Mouse (Mus musculus) adrenal gland, adult (tissue): ENCODE data around the gene Ptx3.

Source experiments
- DNase-seq, 2 experiments: peaks; one replicate each; pipeline ENCODE4 v3.0.0; 2022 to 2023; ENCODE audit warnings: low spot score in 1 of 2; ENCODE audit not compliant: inconsistent age in 2 of 2

Gene Ptx3

DNA sequence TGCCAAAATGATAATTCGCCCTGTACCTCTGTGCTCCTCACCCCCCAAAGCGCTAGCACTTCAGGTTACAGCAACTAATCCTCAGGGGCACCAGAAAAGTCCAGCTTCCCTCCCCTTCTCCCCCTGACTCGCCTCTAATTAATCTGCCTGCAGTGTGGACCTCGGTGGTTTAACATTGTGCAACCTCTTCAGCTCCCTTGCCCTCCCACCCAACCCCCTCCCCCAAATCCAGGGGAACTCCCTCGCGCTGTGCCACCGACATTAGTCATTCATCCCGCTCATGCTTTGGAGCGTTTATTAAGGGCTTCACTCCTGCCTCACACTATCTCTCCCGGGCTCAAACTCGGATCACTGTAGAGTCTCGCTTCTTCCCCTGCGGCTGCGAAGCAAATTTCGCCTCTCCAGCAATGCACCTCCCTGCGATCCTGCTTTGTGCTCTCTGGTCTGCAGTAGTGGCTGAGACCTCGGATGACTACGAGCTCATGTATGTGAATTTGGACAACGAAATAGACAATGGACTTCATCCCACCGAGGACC is at the start of gene Ptx3:
Gene Ptx3, plus strand, starts transcription at position 256 of the 537 bp plus-strand sequence.
- no peak for DNase-seq

GRCm38 (mm10) chr3:66172907-66173306 is 46.8 kb upstream of the Ptx3 start:
- no peak for DNase-seq

GRCm38 (mm10) chr3:66179647-66180046 is 40.1 kb upstream of the Ptx3 start:
- DNase-seq = peak in 1 of 2 experiments; percentile 36

GRCm38 (mm10) chr3:66193910-66194562 is 25.7 kb upstream of the Ptx3 start:
- no peak for DNase-seq

DNA sequence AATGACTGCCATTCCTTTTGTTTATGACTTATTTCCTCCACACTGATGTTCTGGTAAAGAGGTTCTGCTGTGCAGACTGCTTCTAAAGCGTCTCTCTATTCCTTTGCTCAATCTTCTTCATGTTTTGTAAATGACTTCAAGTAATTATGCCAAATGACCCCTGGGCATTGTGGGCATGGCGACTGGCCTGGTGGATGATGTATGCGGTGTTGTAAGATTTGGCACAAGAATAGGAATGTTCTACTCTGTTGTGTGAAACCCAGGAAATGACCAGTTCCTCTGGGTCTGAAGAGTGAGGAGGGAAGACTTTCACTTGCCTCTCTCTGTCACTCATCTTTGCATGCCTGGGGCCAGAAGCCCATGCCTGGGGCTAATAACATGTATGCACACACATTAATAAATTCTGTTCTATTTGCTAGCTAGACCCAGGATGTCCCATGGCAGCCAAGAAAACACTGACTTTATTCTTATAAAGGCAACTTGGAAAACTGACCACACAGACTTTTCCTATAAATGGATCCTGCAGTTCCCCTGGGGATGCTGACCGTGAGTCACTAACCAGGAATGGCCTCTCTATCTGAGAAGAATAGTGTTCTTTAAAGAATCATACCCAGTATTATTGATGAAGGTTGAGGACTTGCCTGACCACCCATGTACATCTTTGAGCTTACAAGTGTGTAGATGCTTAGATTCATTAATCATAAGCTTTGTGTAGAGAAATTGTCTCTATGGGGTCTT is 10.7 kb upstream of the Ptx3 start:
- DNase-seq = peak in 1 of 2 experiments; percentile 33

DNA sequence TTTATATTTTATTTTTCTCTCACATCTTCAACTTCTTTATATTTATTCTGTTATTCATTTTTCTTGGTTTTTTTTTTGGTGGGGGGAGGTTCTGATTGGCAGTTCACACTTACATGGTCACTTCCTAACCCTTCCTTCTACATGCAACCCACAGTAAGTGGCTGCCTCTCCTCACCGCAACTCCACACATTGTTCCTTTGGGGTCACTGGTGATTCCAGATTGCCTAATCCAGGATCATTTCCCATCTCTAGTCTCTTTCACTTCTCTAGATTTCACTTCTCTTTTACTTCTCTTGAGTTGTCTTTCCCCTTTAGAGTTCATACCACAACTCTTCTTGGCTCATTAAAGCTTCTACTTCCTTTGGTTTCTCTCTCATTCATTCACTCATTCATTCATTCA is 6.2 kb upstream of the Ptx3 start:
- no peak for DNase-seq

- no peak for DNase-seq
These were observed 4.0 kb upstream of the Ptx3 start for GRCm38 (mm10) chr3:66215759-66216158.

DNA sequence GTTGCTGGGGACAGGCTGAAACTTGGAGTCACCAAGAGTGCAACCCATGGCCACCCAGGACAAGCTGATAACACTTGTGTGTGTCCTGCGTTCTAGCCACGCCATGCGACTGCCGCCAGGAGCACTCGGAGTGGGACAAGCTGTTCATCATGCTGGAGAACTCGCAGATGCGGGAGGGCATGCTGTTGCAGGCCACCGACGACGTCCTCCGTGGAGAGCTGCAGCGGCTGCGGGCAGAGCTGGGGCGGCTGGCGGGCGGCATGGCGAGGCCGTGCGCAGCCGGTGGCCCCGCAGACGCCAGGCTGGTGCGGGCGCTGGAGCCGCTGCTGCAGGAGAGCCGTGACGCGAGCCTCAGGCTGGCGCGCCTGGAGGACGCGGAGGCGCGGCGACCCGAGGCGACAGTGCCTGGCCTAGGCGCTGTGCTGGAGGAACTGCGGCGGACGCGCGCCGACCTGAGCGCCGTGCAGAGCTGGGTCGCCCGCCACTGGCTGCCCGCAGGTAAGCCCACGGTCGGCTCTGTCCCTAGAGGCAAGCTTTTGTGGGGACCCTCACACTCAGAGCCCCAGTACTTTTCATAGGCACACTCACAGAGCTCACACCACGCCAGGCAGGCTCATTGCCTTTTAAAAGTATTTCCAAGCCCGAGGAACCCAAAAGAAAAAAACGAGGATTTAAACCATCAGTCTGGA is 988 bp downstream of the Ptx3 start:
- peak; percentile 24 to 74 for DNase-seq

DNA sequence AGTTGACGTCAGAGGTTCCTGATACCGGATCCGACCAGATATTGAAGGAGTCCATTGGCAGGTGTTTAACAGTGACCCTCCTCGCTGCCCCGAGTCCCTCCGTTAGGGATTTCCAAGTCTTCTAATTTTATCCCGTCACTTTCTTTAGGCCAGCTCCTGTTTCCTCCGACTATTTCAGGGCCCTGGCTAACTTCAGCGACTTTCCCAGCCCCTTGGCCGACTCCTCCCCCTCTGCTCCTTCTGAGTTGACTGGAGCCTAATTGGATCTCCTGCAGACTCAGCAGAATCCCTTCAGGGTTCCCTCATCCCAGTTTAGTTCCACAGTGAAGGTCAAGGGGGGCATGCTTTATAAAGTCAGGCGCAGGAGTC is 1.5 kb downstream of the Ptx3 start:
- DNase-seq = peak in 1 of 2 experiments; percentile 24

- no peak for DNase-seq
These were observed 5.3 kb downstream of the Ptx3 start for GRCm38 (mm10) chr3:66224931-66225537.

DNA sequence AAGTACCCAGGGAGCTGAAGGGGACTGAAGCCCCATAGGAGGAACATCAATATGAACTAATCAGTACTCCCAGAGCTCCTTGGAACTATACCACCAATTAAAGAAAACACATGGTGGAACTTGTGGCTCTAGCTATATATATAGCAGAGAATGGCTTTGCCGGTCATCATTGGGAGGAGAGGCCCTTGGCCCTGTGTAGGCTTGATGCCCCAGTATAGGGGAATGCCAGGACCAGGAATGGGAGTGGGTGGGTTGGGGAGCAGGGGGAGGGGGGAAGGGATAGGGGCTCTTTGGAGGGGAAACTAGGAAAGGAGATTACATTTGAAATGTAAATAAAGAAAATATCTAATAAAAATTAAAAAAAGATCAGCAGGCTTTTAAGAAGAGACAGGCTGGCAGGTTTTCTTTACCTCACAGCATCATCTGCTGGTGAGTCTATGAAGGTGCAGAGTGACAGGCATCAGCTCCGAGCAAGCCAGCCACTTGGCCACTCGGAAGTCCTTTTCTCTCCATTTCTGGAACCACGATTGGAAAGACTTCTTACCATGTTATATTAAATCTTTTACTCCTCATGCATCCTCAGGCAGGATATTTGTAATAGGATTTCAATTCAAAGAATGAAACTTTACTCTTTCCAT is 16.6 kb downstream of the Ptx3 start:
- DNase-seq = peak in 1 of 2 experiments; percentile 46

GRCm38 (mm10) chr3:66240476-66240875 is 20.8 kb downstream of the Ptx3 start:
- DNase-seq = peak; percentile 37 to 72

GRCm38 (mm10) chr3:66251842-66252241 is 32.1 kb downstream of the Ptx3 start:
- peak in 1 of 2 experiments; percentile 8 for DNase-seq

GRCm38 (mm10) chr3:66254504-66255105 is 34.9 kb downstream of the Ptx3 start:
- no peak for DNase-seq

- peak; percentile 33 to 81 for DNase-seq
These were observed 42.6 kb downstream of the Ptx3 start for GRCm38 (mm10) chr3:66262319-66262718.

GRCm38 (mm10) chr3:66263270-66263669 is 43.6 kb downstream of the Ptx3 start:
- DNase-seq = no peak
